Mouse (Mus musculus) liver, adult 2 months (tissue): ENCODE results near the gene Srgap3.

ENCODE experiments used
- CTCF ChIP-seq: fragments of 200-500 bp; IDR thresholded peaks from 2 replicates; pipeline ENCODE4 v1.5.1; 2011; ENCODE audit warnings: low read depth, low read length, control low read depth
- POLR2A ChIP-seq: fragments of 200-500 bp; IDR thresholded peaks from 2 replicates; pipeline ENCODE4 v1.6.1; 2011; ENCODE audit warnings: low read length, control low read depth; ENCODE audit not compliant: insufficient read depth; ENCODE audit errors: extremely low read depth

DNA sequence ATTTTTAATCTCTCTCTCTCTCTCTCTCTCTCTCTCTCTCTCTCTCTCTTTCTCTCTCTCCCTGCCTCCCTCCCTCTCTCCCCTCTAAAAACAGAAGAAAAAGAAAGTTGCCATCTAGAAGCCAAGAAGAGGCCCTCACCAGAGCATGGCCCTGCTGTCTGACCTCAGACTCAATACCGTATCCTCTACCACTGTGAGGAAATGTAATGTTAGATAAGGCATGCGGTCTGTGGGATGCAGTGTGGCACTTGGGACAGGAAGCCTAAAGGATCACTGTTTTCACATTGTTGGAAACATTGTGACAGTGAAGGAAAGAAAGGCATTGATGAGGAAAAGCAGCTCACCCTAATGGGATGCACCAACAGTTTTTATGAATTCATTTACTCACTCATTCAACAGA lies 8.7 kb upstream of the Srgap3 start:
- TF ChIP-seq POLR2A = no peak
- TF ChIP-seq CTCF = no peak
